Mouse (Mus musculus) urinary bladder, adult 2 months (tissue): ENCODE data around the gene Ube2o. TPM values are rescaled to one million over a fixed set of nuclear protein-coding genes. Genes with fewer than 3 reads are reported as not detected.

Experiments used
- DNase-seq: peaks from one replicate; pipeline ENCODE4 v3.0.0; 2022; ENCODE audit warnings: low spot score
- polyA plus RNA-seq: library from polyadenylated mRNA; depleted of rRNA; stranded (reverse); fragments of >200 nt; gene quantifications from 2 replicates; pipeline ENCODE4 v1.2.3, GENCODE M21; 2012

Gene Ube2o
- polyA plus RNA-seq, 1 experiment, result 18.7 TPM

- peak; percentile 69 for DNase-seq
Measured at GRCm38 (mm10) chr11:116580711-116581375, 404 bp downstream of the Ube2o start.

GRCm38 (mm10) chr11:116580031-116580652 is 1.1 kb downstream of the Ube2o start:
- no peak for DNase-seq

- DNase-seq, result no peak
Measured at GRCm38 (mm10) chr11:116579280-116579679, 2.0 kb downstream of the Ube2o start.

- no peak for DNase-seq
Measured at GRCm38 (mm10) chr11:116575396-116575795, 5.9 kb downstream of the Ube2o start.

GRCm38 (mm10) chr11:116574982-116575381 is 6.3 kb downstream of the Ube2o start:
- DNase-seq, result no peak

DNA sequence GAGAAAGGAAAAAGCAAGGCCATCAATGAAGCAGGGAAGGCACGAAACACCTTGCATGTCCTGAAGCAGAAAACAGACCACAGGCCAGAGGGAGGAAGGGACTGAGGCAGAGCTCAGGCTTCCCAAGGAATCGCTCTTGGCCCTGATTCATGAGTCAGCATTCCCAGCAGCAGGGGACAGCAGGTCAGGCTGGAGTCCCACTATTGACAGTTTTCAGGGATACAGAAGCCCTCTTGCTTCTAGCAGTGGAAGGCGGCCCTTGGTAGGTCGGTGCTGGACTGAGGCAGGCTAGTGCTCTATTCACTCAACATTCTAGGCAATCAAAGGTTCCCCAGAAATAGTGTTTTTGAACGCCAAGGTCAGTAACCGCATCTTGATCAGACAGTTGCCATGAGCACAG is 6.8 kb downstream of the Ube2o start:
- no peak for DNase-seq

DNA sequence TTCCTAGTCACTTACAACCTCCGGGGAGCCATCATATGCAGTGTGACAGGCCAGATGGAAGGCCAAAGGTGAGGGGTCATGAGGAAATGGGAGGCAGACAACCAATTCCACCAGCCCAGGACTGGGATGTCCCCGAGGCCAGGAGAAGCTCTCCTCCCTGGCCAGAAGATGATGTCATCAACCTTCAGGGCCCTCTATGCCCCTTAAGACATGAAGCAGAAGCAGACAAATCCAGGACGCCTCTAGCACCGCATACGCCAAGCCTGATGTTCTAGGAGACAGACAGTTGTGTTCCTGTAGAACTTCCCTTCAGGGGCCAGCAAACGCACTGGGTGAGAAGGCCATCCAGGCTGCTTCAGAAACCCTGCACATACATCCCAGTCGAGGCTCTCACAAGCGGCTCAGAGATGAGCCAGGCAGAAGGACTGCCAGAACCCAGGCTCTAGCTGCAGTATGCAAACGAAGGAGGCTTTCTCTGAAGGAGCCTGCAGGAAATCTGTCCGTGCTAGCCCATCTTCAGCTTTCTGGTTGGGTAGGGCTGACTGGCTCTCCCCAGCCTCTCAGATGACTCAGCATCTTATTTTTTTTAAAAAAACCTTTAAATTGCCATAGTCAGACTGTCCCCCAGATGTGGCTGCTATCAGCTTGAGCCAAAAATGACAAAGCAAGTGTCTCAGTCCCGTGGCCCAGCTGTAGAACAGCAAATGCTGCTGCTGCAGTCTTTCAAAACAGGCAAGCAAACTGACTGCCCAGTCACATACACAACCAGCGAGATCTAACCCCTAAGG is 8.3 kb downstream of the Ube2o start:
- DNase-seq, result no peak

GRCm38 (mm10) chr11:116571767-116572679 is 9.2 kb downstream of the Ube2o start:
- no peak for DNase-seq

- no peak for DNase-seq
Measured at GRCm38 (mm10) chr11:116570821-116571220, 10.4 kb downstream of the Ube2o start.

DNA sequence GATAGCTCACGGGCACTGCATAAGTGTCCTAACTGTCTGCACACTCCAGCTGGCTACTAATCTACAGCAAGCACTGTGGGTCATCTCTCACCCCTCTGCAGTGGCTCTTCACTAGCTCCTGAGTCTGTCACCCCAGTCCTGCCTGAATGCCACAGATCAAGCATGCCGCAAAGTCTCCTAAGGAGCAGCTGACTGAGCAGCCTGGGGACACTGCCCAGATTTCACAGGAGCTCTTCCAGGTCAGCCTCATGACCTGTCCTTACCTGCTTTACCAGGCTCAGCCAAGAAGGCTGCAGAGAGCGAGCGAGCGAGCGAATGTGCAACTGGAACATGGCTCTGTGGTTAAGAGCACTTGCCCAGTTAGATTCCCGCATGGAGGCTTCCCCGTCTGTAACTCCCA is 13.7 kb downstream of the Ube2o start:
- no peak for DNase-seq

DNA sequence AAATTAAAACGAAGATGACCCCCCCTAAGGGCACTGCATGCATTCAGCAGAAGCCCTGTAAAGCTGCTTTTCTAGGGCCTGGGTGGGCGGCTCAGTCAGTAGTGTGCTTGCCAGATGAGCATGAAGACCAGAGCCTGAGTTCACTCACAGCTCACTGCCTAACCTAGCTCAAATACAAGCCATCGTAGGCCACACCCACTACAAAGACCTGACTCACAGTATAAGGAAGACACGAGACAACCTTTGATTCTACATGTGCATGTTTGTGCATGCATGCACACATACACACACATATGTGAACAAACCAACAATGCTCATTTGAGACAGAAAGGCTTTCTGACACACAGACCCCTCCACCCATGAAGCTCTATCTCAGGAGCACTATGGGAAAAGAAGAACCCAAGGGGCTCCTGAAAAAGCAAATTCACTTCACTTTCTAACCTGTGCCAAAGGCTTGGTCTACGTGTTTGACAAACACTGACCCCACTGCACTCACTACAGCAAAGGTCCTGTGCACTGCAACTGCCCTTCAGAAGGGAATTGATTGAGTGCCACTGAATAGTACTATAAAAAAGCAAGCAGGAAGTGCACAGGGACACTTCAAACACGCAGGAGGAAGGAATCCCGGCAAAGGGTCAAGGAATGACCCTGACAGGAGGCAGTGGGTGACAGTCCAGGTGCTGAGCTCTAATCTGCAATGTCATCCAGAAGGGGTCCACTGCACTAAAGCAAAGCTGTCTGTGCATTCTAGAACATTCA is 15.8 kb downstream of the Ube2o start:
- DNase-seq, result no peak

- no peak for DNase-seq
Measured at GRCm38 (mm10) chr11:116556308-116556707, 24.9 kb downstream of the Ube2o start.

DNA sequence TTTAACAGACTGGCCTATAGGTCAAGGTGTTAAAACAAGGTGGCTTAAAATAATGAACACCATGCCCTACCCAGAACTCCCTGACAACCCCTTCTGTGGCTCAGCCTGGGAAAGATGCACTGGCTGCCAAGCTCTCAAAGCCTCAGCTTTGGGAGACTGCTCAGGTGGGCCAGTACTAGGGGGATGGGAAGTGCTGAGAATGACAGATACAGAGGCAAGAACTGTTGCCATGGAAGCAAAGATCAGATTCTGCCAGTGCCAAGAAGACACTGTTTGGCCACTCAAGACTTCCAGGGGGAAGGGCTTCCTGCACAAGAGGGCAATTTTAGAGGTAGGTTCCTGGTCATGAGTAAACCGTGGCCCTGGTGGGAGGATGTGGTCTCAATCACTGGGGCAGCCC is 25.7 kb downstream of the Ube2o start:
- DNase-seq, result no peak

DNA sequence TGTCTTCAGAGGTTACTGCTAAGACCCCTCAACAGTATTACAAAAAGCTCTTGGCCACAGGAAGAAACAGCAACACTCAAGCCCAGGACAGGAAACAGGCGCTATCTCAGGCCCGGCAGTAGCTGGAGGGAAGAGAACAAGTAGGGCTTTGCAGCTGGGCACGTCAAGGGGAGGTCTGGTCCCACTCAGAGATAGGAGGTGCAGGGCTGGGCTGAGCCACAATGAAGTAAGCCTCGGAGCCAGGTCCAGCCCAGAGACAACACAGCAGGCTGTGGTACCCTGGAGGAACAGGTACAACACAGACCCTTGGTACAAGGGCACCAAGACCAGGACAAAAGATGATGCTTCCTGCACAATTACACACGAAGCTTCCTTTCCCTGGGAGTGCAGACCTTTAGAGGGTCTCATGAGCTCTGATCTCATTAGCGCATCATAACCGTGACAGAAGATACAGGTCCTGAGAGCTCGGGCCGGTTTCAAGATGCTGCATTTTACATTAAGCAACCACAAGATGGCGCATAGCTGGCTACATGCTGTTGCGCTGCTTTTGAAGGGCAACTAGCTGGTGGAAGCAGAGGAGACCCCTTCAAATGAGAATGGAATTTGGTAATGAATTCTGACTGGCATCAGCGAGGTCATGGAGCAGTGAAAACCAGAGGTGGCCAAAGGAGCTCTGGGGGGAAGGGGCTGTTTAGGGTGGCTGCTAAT is 26.9 kb downstream of the Ube2o start:
- no peak for DNase-seq

- DNase-seq, result no peak
Measured at GRCm38 (mm10) chr11:116552194-116552593, 29.1 kb downstream of the Ube2o start.

DNA sequence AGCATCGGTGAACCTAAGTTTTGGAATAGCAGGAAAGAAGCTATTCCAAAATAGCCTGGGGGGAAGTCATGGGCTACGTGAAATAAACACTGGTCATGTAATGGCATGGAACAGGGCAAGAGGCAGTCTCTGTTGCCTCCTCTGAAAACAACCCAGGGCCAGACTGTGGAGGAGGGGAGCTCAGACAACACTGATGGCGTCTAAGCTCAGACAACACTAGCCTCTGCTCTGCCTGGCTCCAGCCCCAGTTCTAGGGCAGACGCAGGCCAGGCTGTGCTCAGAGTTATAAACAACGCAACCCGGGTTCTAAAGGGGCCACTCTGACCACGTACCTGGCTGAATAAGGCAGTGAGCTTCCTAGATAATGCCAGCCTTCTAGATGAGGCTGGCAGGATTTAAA is 30.5 kb downstream of the Ube2o start:
- DNase-seq, result no peak

GRCm38 (mm10) chr11:116549273-116550038 is 31.8 kb downstream of the Ube2o start:
- no peak for DNase-seq

- DNase-seq, result no peak
Measured at GRCm38 (mm10) chr11:116548780-116549179, 32.5 kb downstream of the Ube2o start.

- DNase-seq, result no peak
Measured at GRCm38 (mm10) chr11:116547296-116548060, 33.8 kb downstream of the Ube2o start.
